Mouse (Mus musculus) lung, embryonic 14.5 days (tissue): Measurements from ENCODE around the gene Xpot. TPM values are rescaled to one million over a fixed set of nuclear protein-coding genes. Genes with fewer than 3 reads are reported as not detected.

Experiments
- ATAC-seq: fragments of 200-750 bp; cut with Nextera tagmentation; 2 replicates; pipeline ENCODE4 v1.8.0; 2017; ENCODE audit warnings: mild to moderate bottlenecking, moderate TSS enrichment, moderate library complexity; ENCODE audit not compliant: insufficient read depth
- DNase-seq: peaks from one replicate; pipeline ENCODE4 v3.0.0-alpha.2; 2015
- H3K27ac ChIP-seq: fragments of 300-500 bp; sonication (generic); 2 replicates; pipeline ENCODE4 v1.5.1; 2014; ENCODE audit warnings: low read depth, mild to moderate bottlenecking, moderate library complexity
- H3K27me3 ChIP-seq: fragments of 300-500 bp; sonication (generic); 2 replicates; pipeline ENCODE4 v1.6.1; 2014; ENCODE audit warnings: low read length, control low read depth; ENCODE audit not compliant: insufficient read depth
- H3K36me3 ChIP-seq: fragments of 300-500 bp; sonication (generic); 2 replicates; pipeline ENCODE4 v1.6.1; 2014; ENCODE audit warnings: control low read depth; ENCODE audit not compliant: insufficient read depth
- H3K4me1 ChIP-seq: fragments of 300-500 bp; sonication (generic); 2 replicates; pipeline ENCODE4 v1.6.1; 2014; ENCODE audit warnings: antibody characterized with exemption, control low read depth; ENCODE audit not compliant: insufficient read depth
- H3K4me2 ChIP-seq: fragments of 300-500 bp; sonication (generic); 2 replicates; pipeline ENCODE4 v1.6.1; 2014; ENCODE audit warnings: mild to moderate bottlenecking
- H3K4me3 ChIP-seq: fragments of 300-500 bp; sonication (generic); 2 replicates; pipeline ENCODE4 v1.5.1; 2014; ENCODE audit warnings: low read depth, low read length
- H3K9ac ChIP-seq: fragments of 300-500 bp; sonication (generic); 2 replicates; pipeline ENCODE4 v1.6.1; 2014
- H3K9me3 ChIP-seq: fragments of 300-500 bp; sonication (generic); 2 replicates; pipeline ENCODE4 v1.6.1; 2016; ENCODE audit warnings: low read depth, low read length, control low read depth
- CTCF ChIP-seq: IDR thresholded peaks from 2 replicates; pipeline ENCODE4 v1.5.1; 2016; ENCODE audit warnings: antibody characterized with exemption, low read depth
- WGBS: fragments of 180-500 bp; shearing (Covaris S2); extraction: QIAGEN DNeasy Blood & Tissue Kit; methylation state at CpG from one replicate; pipeline ENCODE4 v1.1.7; 2014; 5-methylcytosine and 5-hydroxymethylcytosine counted together
- polyA plus RNA-seq: library from polyadenylated mRNA; unstranded; fragments of >200 nt; fragmentation: Nextera tagmentation; extraction: Ambion mirVana; gene quantifications from 2 replicates; pipeline ENCODE4 v1.2.1, GENCODE M21; 2014

Xpot gene
- 67.5 and 69.9 TPM in 2 replicates for polyA plus RNA-seq

- ATAC-seq: peak; percentile 100
Measured at GRCm38 (mm10) chr10:121626186-121626882, at the start of gene Xpot. Gene Xpot (minus strand): TSS chr10:121626332.

GRCm38 (mm10) chr10:121669103-121669502 lies 43.0 kb upstream of the Xpot start:
- Histone ChIP-seq H3K9ac (no peak overlapping the region), H3K27ac (no peak overlapping the region), H3K4me3 (no peak overlapping the region), H3K4me2 (no peak overlapping the region), H3K27me3 (no peaks in the 10 kb centered on the region), H3K36me3 (no peaks in the 10 kb centered on the region), H3K9me3 (peaks cover 3% of the 10 kb centered on the region; the same call in 1 of the 2 replicates), H3K4me1 (no peaks in the 10 kb centered on the region; the same call in 1 of the 2 replicates)
- ATAC-seq (no peak), DNase-seq (no peak)
- WGBS: 80% methylated on average over 10 of the region's 10 CpGs
- TF ChIP-seq CTCF: no peak

More at GRCm38 (mm10) chr10:121626186-121626882, at the start of gene Xpot:
- TF ChIP-seq CTCF: no peak
- peak; percentile 99 for DNase-seq
- peak within 1 kb of the TSS; percentile 96 for H3K27ac ChIP-seq
- no peaks in the 10 kb centered on the region for H3K27me3 ChIP-seq
- H3K36me3 ChIP-seq: peaks cover 16% of the 10 kb centered on the region
- peaks cover 6% of the 10 kb centered on the region; the same call in 1 of the 2 replicates for H3K4me1 ChIP-seq
- peak within 1 kb of the TSS; percentile 87 for H3K9ac ChIP-seq
- H3K9me3 ChIP-seq: no peaks in the 10 kb centered on the region
- under 1% methylated on average over 70 of the region's 70 CpGs for WGBS
- peak within 1 kb of the TSS; percentile 82 for H3K4me2 ChIP-seq
- H3K4me3 ChIP-seq: peak within 1 kb of the TSS; percentile 89

GRCm38 (mm10) chr10:121665631-121666145 lies 39.6 kb upstream of the Xpot start:
- H3K27ac ChIP-seq: no peak overlapping the region
- no peak for TF ChIP-seq CTCF
- WGBS: 38% methylated on average over 8 of the region's 8 CpGs
- H3K27me3 ChIP-seq: no peaks in the 10 kb centered on the region
- H3K9ac ChIP-seq: no peak overlapping the region
- no peaks in the 10 kb centered on the region for H3K9me3 ChIP-seq
- peak; percentile 47 for DNase-seq
- ATAC-seq: no peak
- H3K36me3 ChIP-seq: no peaks in the 10 kb centered on the region
- no peak overlapping the region for H3K4me3 ChIP-seq
- no peak overlapping the region for H3K4me2 ChIP-seq
- H3K4me1 ChIP-seq: no peaks in the 10 kb centered on the region; the same call in 1 of the 2 replicates

GRCm38 (mm10) chr10:121663599-121663998 lies 37.5 kb upstream of the Xpot start:
- no peaks in the 10 kb centered on the region for H3K27me3 ChIP-seq
- no peaks in the 10 kb centered on the region; the same call in 1 of the 2 replicates for H3K4me1 ChIP-seq
- H3K4me3 ChIP-seq: no peak overlapping the region
- no peak for TF ChIP-seq CTCF
- no peaks in the 10 kb centered on the region for H3K9me3 ChIP-seq
- ATAC-seq (no peak), DNase-seq (no peak)
- H3K4me2 ChIP-seq: no peak overlapping the region
- H3K27ac ChIP-seq: no peak overlapping the region
- WGBS: 59% methylated on average over 13 of the region's 13 CpGs
- no peaks in the 10 kb centered on the region for H3K36me3 ChIP-seq
- no peak overlapping the region for H3K9ac ChIP-seq

GRCm38 (mm10) chr10:121662711-121663110 lies 36.6 kb upstream of the Xpot start:
- Histone ChIP-seq H3K4me2 (no peak overlapping the region), H3K9me3 (no peaks in the 10 kb centered on the region), H3K27me3 (no peaks in the 10 kb centered on the region), H3K9ac (no peak overlapping the region), H3K4me3 (no peak overlapping the region), H3K36me3 (no peaks in the 10 kb centered on the region), H3K27ac (no peak overlapping the region), H3K4me1 (no peaks in the 10 kb centered on the region; the same call in 1 of the 2 replicates)
- no peak for DNase-seq
- WGBS: 86% methylated on average over 2 of the region's 2 CpGs
- no peak for ATAC-seq
- no peak for TF ChIP-seq CTCF

GRCm38 (mm10) chr10:121655907-121656306 lies 29.8 kb upstream of the Xpot start:
- H3K4me3 ChIP-seq: no peak overlapping the region
- no peak overlapping the region for H3K27ac ChIP-seq
- no peaks in the 10 kb centered on the region for H3K4me1 ChIP-seq
- no peaks in the 10 kb centered on the region for H3K9me3 ChIP-seq
- H3K27me3 ChIP-seq: no peaks in the 10 kb centered on the region
- H3K9ac ChIP-seq: no peak overlapping the region
- no peak overlapping the region for H3K4me2 ChIP-seq
- DNase-seq (no peak), ATAC-seq (no peak)
- H3K36me3 ChIP-seq: no peaks in the 10 kb centered on the region
- 85% methylated on average over 4 of the region's 4 CpGs for WGBS
- no peak for TF ChIP-seq CTCF

GRCm38 (mm10) chr10:121653079-121653478 lies 26.9 kb upstream of the Xpot start:
- no peak for TF ChIP-seq CTCF
- Histone ChIP-seq H3K4me2 (no peak overlapping the region), H3K4me1 (no peaks in the 10 kb centered on the region), H3K27ac (no peak overlapping the region), H3K36me3 (no peaks in the 10 kb centered on the region), H3K27me3 (no peaks in the 10 kb centered on the region), H3K4me3 (no peak overlapping the region), H3K9me3 (no peaks in the 10 kb centered on the region), H3K9ac (no peak overlapping the region)
- no peak for ATAC-seq
- no peak for DNase-seq
- WGBS: 87% methylated on average over 1 of the region's 1 CpGs
